Mouse (Mus musculus): ENCODE measurements around the gene Gm9844. TPM values are rescaled to one million over a fixed set of nuclear protein-coding genes. Genes with fewer than 3 reads are reported as not detected.
A peak's percentile ranks its signal among the peaks of the same experiment; 100 is the strongest.
"Not testable (repeated sequence)": the region's sequence is repeated elsewhere in the genome, so short reads cannot be mapped to it uniquely, and the experiment has no call there.

Gm9844 gene
- polyA plus RNA-seq, 1 experiment, result 23.1 TPM

- H3K9me3 ChIP-seq, result no peaks in the 10 kb centered on the region
- peaks cover 53% of the 10 kb centered on the region for H3K36me3 ChIP-seq (replicated peaks; ENCODE audit: low read length)
- peaks cover 49% of the 10 kb centered on the region for H3K4me1 ChIP-seq
- TF ChIP-seq GATA1 (IDR thresholded peaks at IDR 0.05; ENCODE audit: borderline replicate concordance, low read length) (no peak), FLI1 (IDR thresholded peaks at IDR 0.05; ENCODE audit: low read length) (no peak)
- H3K4me3 ChIP-seq (replicated peaks), result peak overlapping the region; percentile 100
- H3K27me3 ChIP-seq (replicated peaks), result no peaks in the 10 kb centered on the region
Observed at GRCm38 (mm10) chr7:24885468-24886307, 23.7 kb downstream of the Gm9844 start.

GRCm38 (mm10) chr7:24886308-24886633 is 24.3 kb downstream of the Gm9844 start:
- H3K4me3 ChIP-seq (replicated peaks), result peak overlapping the region; percentile 100
- H3K36me3 ChIP-seq (replicated peaks; ENCODE audit: low read length), result peaks cover 59% of the 10 kb centered on the region
- H3K27me3 ChIP-seq (replicated peaks), result no peaks in the 10 kb centered on the region
- peaks cover 47% of the 10 kb centered on the region for H3K4me1 ChIP-seq
- TF ChIP-seq FLI1 (IDR thresholded peaks at IDR 0.05; ENCODE audit: low read length) (no peak), GATA1 (IDR thresholded peaks at IDR 0.05; ENCODE audit: borderline replicate concordance, low read length) (no peak)
- no peaks in the 10 kb centered on the region for H3K9me3 ChIP-seq

DNA sequence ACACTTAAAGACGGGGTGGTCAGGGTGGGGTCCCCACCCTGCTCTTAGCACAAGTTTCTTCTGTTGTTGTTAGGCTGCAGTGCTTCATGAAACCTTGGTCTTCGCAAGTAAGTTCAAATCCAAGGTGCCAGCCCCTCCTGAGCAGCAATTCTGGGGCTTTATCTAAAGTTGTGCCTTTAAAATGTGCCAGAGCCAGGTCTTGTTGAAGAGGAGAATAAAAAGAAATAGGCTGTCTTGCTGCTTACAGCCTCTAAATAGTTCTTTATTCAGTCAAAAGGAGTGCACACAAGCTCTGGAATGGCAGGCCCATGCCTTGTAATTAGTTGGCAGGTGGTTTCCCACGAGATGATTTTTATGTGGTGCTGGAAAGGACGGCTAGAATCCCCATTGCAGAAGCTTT is 25.1 kb downstream of the Gm9844 start:
- H3K27me3 ChIP-seq (replicated peaks), result no peaks in the 10 kb centered on the region
- H3K4me3 ChIP-seq (replicated peaks), result peak overlapping the region; percentile 100
- H3K36me3 ChIP-seq (replicated peaks; ENCODE audit: low read length), result peaks cover 62% of the 10 kb centered on the region
- H3K4me1 ChIP-seq, result peaks cover 47% of the 10 kb centered on the region
- H3K9me3 ChIP-seq, result no peaks in the 10 kb centered on the region
- TF ChIP-seq FLI1 (IDR thresholded peaks at IDR 0.05; ENCODE audit: low read length), result no peak
- no peak for TF ChIP-seq GATA1 (IDR thresholded peaks at IDR 0.05; ENCODE audit: borderline replicate concordance, low read length)

DNA sequence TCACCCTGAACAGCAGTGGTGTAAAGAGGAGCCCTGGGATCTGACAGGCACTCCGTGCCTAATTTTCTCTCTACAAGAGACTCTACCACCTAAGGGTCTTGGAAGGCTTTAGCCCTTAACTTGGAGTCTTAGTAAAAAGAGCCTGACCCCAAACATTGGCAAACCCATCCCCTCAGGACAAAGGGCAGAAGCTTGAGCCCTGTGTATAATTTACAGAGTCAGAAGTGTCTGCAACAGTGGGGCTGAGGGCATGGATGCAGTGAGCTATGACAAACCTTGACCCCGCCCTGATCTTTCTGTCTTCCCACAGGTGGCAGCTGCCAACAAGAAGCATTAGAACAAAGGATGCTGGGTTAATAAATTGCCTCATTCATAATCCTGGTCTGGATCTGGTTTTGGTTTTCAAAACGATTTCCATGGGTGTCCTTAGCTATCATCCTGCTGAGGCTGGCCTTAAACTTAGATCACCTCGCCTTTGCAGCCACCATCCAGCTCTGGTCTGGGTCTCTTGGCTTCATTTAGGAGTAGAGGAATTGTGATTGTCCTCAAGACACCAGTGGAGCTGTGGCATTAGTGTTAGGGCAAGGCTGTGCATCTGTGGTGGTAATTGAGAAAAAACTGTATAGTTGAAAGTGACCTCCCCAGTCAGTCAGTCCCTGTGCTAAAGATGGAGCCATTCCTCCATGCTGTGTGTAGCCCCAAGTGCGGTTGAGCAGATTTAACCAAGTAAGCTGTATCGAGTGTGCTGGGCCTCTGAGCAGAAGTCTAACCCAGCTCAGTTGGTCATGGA is 27.6 kb downstream of the Gm9844 start:
- TF ChIP-seq GATA1 (IDR thresholded peaks at IDR 0.05; ENCODE audit: borderline replicate concordance, low read length) (no peak), FLI1 (IDR thresholded peaks at IDR 0.05; ENCODE audit: low read length) (no peak)
- no peaks in the 10 kb centered on the region for H3K27me3 ChIP-seq (replicated peaks)
- H3K4me3 ChIP-seq (replicated peaks), result no peak overlapping the region
- H3K9me3 ChIP-seq, result no peaks in the 10 kb centered on the region
- H3K36me3 ChIP-seq (replicated peaks; ENCODE audit: low read length), result peaks cover 65% of the 10 kb centered on the region
- peaks cover 44% of the 10 kb centered on the region for H3K4me1 ChIP-seq

DNA sequence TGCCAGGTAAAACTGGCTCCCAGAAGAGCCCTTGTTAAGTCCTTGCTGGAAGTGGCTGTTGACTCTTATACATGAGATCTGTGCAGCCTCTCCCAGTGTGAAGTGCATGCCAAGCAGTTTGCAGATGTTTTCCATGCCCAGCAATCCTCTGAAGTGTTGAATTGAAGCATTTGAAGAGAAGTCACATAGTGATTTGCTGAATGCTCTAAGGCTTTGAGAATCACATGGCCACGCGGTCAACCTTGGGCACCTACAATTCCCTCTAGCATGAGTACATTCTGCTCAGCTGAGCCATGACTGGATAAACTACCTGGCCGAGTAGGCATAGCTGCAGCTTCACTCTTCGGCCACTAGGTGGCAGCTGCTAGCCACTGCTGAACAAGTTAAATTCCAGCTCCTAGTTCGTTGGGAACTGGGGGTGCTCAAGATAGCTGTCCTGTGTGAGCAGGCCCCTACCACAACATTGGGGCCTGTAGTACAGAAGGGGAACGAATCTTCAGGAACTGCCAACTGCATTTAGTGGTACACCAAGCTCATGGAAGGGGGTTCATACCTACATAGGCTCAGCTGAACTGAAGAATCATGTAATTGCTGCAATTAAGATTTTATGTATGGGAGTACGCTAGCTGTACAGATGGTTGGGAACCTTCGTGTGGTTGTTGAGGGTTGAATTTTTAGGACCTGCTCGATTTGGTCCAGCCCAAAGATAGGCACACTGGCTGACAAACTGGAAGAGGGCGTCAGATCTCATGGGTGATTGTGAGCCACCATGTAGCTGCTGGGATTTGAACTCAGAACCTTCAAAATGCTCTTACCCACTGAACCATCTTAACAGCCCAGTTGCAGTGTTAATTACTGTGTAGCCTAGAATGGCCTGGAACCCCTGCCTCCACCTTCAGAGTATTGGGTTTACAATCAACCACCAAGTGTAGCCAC is 28.5 kb downstream of the Gm9844 start:
- H3K36me3 ChIP-seq (replicated peaks; ENCODE audit: low read length), result peaks cover 63% of the 10 kb centered on the region
- no peak for TF ChIP-seq FLI1 (IDR thresholded peaks at IDR 0.05; ENCODE audit: low read length)
- TF ChIP-seq GATA1 (IDR thresholded peaks at IDR 0.05; ENCODE audit: borderline replicate concordance, low read length), result no peak
- H3K4me3 ChIP-seq (replicated peaks), result no peak overlapping the region
- H3K27me3 ChIP-seq (replicated peaks), result no peaks in the 10 kb centered on the region
- H3K9me3 ChIP-seq, result no peaks in the 10 kb centered on the region
- peaks cover 42% of the 10 kb centered on the region for H3K4me1 ChIP-seq

DNA sequence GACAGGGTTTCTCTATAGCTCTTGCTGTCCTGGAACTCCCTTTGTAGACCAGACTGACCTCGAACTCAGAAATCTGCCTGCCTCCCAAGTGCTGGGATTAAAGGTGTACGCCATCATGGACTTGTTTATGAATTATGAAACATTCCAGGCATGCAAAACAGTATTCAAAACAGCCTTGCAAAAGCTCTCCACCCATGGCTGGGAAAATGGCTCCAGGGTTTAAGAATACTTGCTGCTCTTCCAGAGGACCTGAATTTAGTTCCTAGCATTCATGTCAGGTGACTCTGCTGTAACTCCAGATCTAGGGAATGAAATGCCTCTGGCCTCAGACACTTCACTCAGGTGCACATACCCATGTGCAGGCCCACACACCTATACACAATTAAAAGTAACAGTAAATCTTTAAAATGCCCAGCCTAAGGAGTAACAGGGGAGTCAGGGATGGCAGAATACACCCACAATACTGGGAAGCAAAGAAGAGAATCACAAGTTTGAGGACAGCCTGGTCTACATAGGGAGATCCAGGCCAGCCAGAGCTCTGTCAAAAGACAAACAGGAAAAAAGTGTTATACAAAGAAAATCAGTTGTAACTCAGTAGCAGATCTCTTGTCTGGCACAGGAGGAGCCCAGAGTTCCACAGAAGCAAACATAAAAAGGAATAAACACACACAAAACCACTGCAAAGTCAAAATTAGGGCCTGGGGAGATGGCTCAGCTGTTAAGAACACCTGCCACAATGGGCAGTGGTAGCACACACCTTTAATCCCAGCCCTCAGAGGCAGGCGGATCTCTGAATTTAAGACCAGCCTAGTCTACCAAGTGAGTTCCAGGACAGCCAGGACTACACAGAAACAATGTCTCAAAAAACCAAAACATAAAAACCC is 29.5 kb downstream of the Gm9844 start:
- peaks cover 53% of the 10 kb centered on the region for H3K36me3 ChIP-seq (replicated peaks; ENCODE audit: low read length)
- TF ChIP-seq GATA1 (IDR thresholded peaks at IDR 0.05; ENCODE audit: borderline replicate concordance, low read length) (no peak), FLI1 (IDR thresholded peaks at IDR 0.05; ENCODE audit: low read length) (no peak)
- no peaks in the 10 kb centered on the region for H3K9me3 ChIP-seq
- H3K27me3 ChIP-seq (replicated peaks), result no peaks in the 10 kb centered on the region
- peaks cover 32% of the 10 kb centered on the region for H3K4me1 ChIP-seq
- H3K4me3 ChIP-seq (replicated peaks), result no peak overlapping the region

DNA sequence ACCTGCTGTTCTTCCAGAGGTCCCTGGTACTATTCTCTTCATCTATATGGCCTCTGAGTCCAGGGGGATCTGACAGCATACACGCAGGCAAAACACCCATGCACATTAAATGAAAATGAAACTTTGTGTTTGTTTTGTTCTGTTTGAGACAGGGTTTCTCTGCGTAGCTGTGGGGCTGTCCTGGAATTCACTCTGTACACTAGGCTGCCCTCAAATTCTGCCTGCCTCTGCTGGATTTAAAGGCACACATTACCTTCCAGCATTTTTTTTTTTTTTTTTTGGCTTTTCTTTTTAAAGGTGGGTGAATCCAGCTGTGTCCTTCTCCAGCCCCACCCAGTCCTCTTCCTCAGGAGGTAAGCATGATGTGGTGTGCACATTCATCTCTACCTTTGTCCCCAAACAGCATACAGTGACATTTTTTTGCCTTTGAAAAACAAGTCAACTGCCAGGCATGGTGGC is 30.1 kb downstream of the Gm9844 start:
- TF ChIP-seq FLI1 (IDR thresholded peaks at IDR 0.05; ENCODE audit: low read length) (no peak), GATA1 (IDR thresholded peaks at IDR 0.05; ENCODE audit: borderline replicate concordance, low read length) (no peak)
- Histone ChIP-seq H3K4me1 (peaks cover 27% of the 10 kb centered on the region), H3K4me3 (replicated peaks) (no peak overlapping the region)

DNA sequence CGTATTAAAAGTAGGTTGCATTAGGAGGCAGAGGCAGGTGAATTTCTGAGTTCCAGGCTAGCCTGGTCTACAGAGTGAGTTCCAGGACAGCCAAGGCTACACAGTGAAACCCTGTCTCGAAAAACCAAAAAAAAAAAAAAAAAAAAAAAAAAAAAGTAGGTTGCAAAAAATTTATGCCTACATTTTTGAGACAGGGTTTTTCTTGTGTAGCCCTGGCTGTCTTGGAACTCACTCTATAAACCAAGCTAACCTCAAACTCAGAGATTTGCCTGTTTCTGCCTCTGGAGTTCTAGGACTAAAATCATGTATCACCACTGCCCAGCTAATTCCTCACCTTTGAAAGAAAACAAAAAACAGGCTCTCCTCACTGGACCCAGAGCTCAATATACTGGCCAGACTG is 33.7 kb downstream of the Gm9844 start:
- peaks cover 11% of the 10 kb centered on the region for H3K36me3 ChIP-seq (replicated peaks; ENCODE audit: low read length)
- not testable (repeated sequence) for H3K4me3 ChIP-seq (replicated peaks); H3K9me3 ChIP-seq; H3K27me3 ChIP-seq (replicated peaks)
- peaks cover 14% of the 10 kb centered on the region for H3K4me1 ChIP-seq

More for the DNA sequence above, 30.1 kb downstream of the Gm9844 start:
- Histone ChIP-seq H3K36me3 (replicated peaks; ENCODE audit: low read length) (peaks cover 47% of the 10 kb centered on the region), H3K27me3 (replicated peaks) (no peaks in the 10 kb centered on the region), H3K9me3 (no peaks in the 10 kb centered on the region)

DNA sequence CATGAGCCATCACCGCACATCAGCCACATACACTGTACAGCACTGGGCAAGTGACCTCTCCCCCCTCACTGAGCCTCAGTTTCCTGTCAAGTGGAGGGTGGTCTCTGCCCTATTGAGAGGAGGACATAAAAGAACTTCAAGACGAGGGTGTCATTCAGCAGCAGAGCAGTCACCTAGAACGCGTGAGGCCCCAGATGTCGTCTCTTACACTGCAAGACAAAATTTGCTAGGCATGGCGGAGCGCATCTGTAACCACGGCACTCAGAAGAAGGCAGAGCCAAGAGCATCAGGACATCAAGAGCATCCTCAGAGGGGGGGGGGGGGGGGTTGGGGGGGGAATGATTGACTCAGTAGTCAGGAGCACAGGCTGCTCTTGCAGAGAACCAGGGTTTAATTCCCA is 34.3 kb downstream of the Gm9844 start:
- peaks cover 16% of the 10 kb centered on the region for H3K4me1 ChIP-seq
- peaks cover 6% of the 10 kb centered on the region for H3K36me3 ChIP-seq (replicated peaks; ENCODE audit: low read length)
- H3K4me3 ChIP-seq (replicated peaks), result no peak overlapping the region
- H3K9me3 ChIP-seq, result no peaks in the 10 kb centered on the region
- TF ChIP-seq GATA1 (IDR thresholded peaks at IDR 0.05; ENCODE audit: borderline replicate concordance, low read length) (no peak), FLI1 (IDR thresholded peaks at IDR 0.05; ENCODE audit: low read length) (no peak)
- no peaks in the 10 kb centered on the region for H3K27me3 ChIP-seq (replicated peaks)

All from megakaryocyte, embryonic 14.5 days (primary cell).